Mouse (Mus musculus) cerebellum, adult 2 months (tissue): ENCODE data around the gene Dennd5b.

Experiments
- CTCF ChIP-seq: fragments of 200-500 bp; IDR thresholded peaks from 2 replicates; pipeline ENCODE4 v1.5.1; 2011; ENCODE audit warnings: low read depth, mild to moderate bottlenecking, control low read depth, low read length, moderate library complexity, borderline replicate concordance; ENCODE audit not compliant: insufficient read depth
- POLR2A ChIP-seq: fragments of 200-500 bp; IDR thresholded peaks from 2 replicates; pipeline ENCODE4 v1.6.1; 2011; ENCODE audit warnings: low read length, control low read depth, borderline replicate concordance; ENCODE audit not compliant: insufficient read depth

GRCm38 (mm10) chr6:149145143-149145542 lies 43.7 kb upstream of the Dennd5b start:
- TF ChIP-seq POLR2A (no peak), CTCF (no peak)
